Mouse (Mus musculus): Measurements from ENCODE around the gene Pomgnt2. TPM values are rescaled to one million over a fixed set of nuclear protein-coding genes. Genes with fewer than 3 reads are reported as not detected.

Gene Pomgnt2
- polyA plus RNA-seq, 1 experiment from 2014 or later = 14.0 TPM

GRCm38 (mm10) chr9:121983504-121983903, 13.4 kb downstream of the Pomgnt2 start:
- Histone ChIP-seq H3K36me3 (replicated peaks) (peaks cover 16% of the 10 kb centered on the region), H3K4me2 (no peak overlapping the region), H3K4me3 (replicated peaks) (no peak overlapping the region), H3K27me3 (no peaks in the 10 kb centered on the region), H3K4me1 (0 out of 2 replicates have a peak, but pooled peaks cover 4% of the 10 kb centered on the region), H3K9me3 (no peaks in the 10 kb centered on the region), H3K27ac (no peak overlapping the region), H3K9ac (no peak overlapping the region)
- 50% methylated on average over 15 of the region's 15 CpGs for WGBS
- peak; percentile 30; the same call in 1 of the 2 replicates for ATAC-seq (ENCODE audit: low FRiP score)

DNA sequence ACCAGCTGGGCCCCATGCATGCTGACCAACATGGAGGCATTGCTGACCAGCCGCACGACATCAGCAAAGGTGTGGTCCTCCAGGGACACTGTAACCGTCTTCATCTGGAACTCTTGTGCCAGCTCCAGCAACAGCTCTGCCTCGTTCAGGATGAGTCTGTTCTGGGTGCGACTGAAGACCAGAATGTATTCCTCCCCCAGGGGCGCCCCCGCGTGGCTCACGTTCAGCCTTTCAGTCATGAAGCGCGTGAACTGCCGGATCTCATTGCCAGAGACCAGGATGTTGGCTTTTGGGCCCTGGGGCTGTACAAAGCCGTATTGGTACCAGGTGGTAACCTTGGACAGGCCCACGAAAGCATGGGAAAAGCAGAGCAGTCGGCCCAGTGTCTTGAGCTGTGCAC, 14.2 kb downstream of the Pomgnt2 start:
- ATAC-seq (ENCODE audit: low FRiP score) = no peak
- peaks cover 16% of the 10 kb centered on the region for H3K36me3 ChIP-seq (replicated peaks)

GRCm38 (mm10) chr9:121982214-121982613, 14.7 kb downstream of the Pomgnt2 start:
- no peak overlapping the region for H3K4me3 ChIP-seq (replicated peaks)
- H3K4me1 ChIP-seq = 0 out of 2 replicates have a peak, but pooled peaks cover 4% of the 10 kb centered on the region
- H3K9ac ChIP-seq = no peak overlapping the region
- no peak overlapping the region for H3K4me2 ChIP-seq
- no peaks in the 10 kb centered on the region for H3K9me3 ChIP-seq
- no peak for ATAC-seq (ENCODE audit: low FRiP score)
- no peaks in the 10 kb centered on the region for H3K27me3 ChIP-seq
- H3K27ac ChIP-seq = no peak overlapping the region
- WGBS = 97% methylated on average over 22 of the region's 22 CpGs
- H3K36me3 ChIP-seq (replicated peaks) = peaks cover 16% of the 10 kb centered on the region

More for the DNA sequence above, 14.2 kb downstream of the Pomgnt2 start:
- no peaks in the 10 kb centered on the region for H3K9me3 ChIP-seq
- H3K4me1 ChIP-seq = 0 out of 2 replicates have a peak, but pooled peaks cover 4% of the 10 kb centered on the region
- H3K4me3 ChIP-seq (replicated peaks) = no peak overlapping the region
- H3K27me3 ChIP-seq = no peaks in the 10 kb centered on the region
- H3K27ac ChIP-seq = no peak overlapping the region
- 89% methylated on average over 15 of the region's 15 CpGs for WGBS
- no peak overlapping the region for H3K9ac ChIP-seq
- H3K4me2 ChIP-seq = no peak overlapping the region

- Histone ChIP-seq H3K9me3 (no peaks in the 10 kb centered on the region), H3K36me3 (replicated peaks) (peaks cover 16% of the 10 kb centered on the region), H3K4me3 (replicated peaks) (no peak overlapping the region), H3K4me1 (0 out of 2 replicates have a peak, but pooled peaks cover 4% of the 10 kb centered on the region), H3K9ac (no peak overlapping the region), H3K27ac (no peak overlapping the region), H3K4me2 (no peak overlapping the region), H3K27me3 (no peaks in the 10 kb centered on the region)
- no peak for ATAC-seq (ENCODE audit: low FRiP score)
- 86% methylated on average over 10 of the region's 10 CpGs for WGBS
Measured at GRCm38 (mm10) chr9:121981466-121982105, 15.3 kb downstream of the Pomgnt2 start.

DNA sequence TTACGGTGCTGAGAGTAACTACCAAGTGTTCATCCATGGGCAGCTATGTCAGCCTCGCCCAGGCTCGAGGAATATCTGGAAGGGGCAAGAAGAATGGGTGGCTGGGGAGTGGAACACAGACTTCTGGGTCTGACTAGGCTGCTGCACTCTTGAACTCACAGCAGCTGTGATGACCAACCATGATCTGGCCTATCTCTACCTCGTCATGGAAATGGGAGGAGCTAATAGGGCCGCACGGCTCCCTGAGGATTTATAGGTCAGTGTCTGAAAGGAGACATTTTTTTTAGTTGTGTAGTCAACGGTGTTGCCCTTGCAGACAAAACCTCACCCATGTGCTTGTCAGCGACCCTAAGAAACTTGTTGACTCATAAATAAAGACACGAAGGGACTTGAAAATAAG, 15.9 kb downstream of the Pomgnt2 start:
- Histone ChIP-seq H3K27me3 (no peaks in the 10 kb centered on the region), H3K9me3 (no peaks in the 10 kb centered on the region), H3K4me2 (no peak overlapping the region), H3K9ac (no peak overlapping the region), H3K4me3 (replicated peaks) (no peak overlapping the region), H3K4me1 (0 out of 2 replicates have a peak, but pooled peaks cover 4% of the 10 kb centered on the region), H3K27ac (no peak overlapping the region), H3K36me3 (replicated peaks) (peaks cover 16% of the 10 kb centered on the region)
- no peak for ATAC-seq (ENCODE audit: low FRiP score)
- 86% methylated on average over 9 of the region's 9 CpGs for WGBS

GRCm38 (mm10) chr9:121975321-121975720, 21.6 kb downstream of the Pomgnt2 start:
- 87% methylated on average over 2 of the region's 2 CpGs for WGBS

GRCm38 (mm10) chr9:121974141-121974986, 22.5 kb downstream of the Pomgnt2 start:
- Histone ChIP-seq H3K27ac (no peak overlapping the region), H3K4me1 (no peaks in the 10 kb centered on the region), H3K9ac (no peak overlapping the region), H3K4me3 (replicated peaks) (no peak overlapping the region), H3K27me3 (no peaks in the 10 kb centered on the region; the same call in 1 of the 2 replicates), H3K4me2 (no peak overlapping the region), H3K9me3 (no peaks in the 10 kb centered on the region), H3K36me3 (replicated peaks) (no peaks in the 10 kb centered on the region)
- ATAC-seq (ENCODE audit: low FRiP score) = no peak
- WGBS = 85% methylated on average over 12 of the region's 12 CpGs

More at GRCm38 (mm10) chr9:121975321-121975720, 21.6 kb downstream of the Pomgnt2 start:
- Histone ChIP-seq H3K4me2 (no peak overlapping the region), H3K4me3 (replicated peaks) (no peak overlapping the region), H3K4me1 (no peaks in the 10 kb centered on the region), H3K9ac (no peak overlapping the region), H3K27me3 (no peaks in the 10 kb centered on the region; the same call in 1 of the 2 replicates), H3K36me3 (replicated peaks) (no peaks in the 10 kb centered on the region), H3K9me3 (no peaks in the 10 kb centered on the region), H3K27ac (no peak overlapping the region)
- ATAC-seq (ENCODE audit: low FRiP score) = no peak

DNA sequence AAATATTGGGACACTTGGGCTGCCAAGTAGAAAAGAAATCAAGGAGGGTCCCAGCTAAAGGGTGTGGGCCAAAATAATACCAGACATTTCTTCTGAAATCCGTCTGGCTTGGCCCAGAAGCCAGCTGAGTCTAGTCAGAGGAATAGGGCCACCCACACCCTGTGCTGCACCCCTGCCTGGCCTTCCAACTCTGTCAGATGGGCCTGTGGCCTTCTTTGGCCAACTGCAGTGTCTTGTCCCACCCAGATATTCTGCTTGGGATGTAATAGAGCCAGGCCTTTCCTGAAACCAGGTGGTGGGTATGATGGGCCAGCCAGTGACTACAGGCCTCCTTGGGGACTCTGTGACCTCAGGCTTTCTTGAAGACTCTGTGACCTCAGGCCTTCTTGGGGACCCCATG, 23.7 kb downstream of the Pomgnt2 start:
- H3K36me3 ChIP-seq (replicated peaks) = no peaks in the 10 kb centered on the region
- no peaks in the 10 kb centered on the region for H3K9me3 ChIP-seq
- H3K4me3 ChIP-seq (replicated peaks) = no peak overlapping the region
- WGBS = 71% methylated on average over 1 of the region's 1 CpGs
- H3K9ac ChIP-seq = no peak overlapping the region
- no peak for ATAC-seq (ENCODE audit: low FRiP score)
- no peaks in the 10 kb centered on the region for H3K4me1 ChIP-seq
- H3K27ac ChIP-seq = no peak overlapping the region
- H3K4me2 ChIP-seq = no peak overlapping the region
- no peaks in the 10 kb centered on the region; the same call in 1 of the 2 replicates for H3K27me3 ChIP-seq

DNA sequence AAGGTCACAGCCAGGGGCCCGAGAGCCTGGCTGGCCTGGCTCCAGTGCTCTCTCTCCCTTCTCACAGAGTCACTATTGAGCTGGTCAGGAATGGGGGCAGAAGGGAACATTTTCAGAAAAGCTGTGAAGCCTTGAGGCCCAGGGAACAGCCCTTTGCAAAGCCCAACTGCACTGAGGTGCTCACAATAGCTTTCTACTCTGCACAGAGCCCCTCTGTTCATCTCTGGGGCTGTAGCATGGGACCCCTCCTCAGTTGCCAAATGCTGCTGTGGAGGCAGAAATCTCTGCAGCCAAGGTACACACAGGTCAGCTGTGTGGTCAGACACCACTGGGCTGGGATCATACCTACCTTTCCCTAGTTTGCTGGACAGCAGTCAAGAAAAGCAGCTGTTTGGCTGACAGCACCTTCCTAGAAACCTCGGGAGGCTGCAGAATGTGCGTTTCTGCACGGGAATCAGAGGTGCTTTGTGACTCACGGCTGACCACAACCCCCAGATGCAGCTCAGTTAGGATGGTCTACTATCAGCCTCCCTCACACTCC, 27.0 kb downstream of the Pomgnt2 start:
- Histone ChIP-seq H3K4me2 (no peak overlapping the region), H3K27me3 (no peaks in the 10 kb centered on the region; the same call in 1 of the 2 replicates), H3K36me3 (replicated peaks) (no peaks in the 10 kb centered on the region), H3K27ac (no peak overlapping the region), H3K4me3 (replicated peaks) (no peak overlapping the region), H3K4me1 (no peaks in the 10 kb centered on the region), H3K9me3 (no peaks in the 10 kb centered on the region), H3K9ac (no peak overlapping the region)
- no peak for ATAC-seq (ENCODE audit: low FRiP score)
- WGBS = 76% methylated on average over 5 of the region's 5 CpGs

GRCm38 (mm10) chr9:121968258-121968657, 28.7 kb downstream of the Pomgnt2 start:
- no peak overlapping the region for H3K4me2 ChIP-seq
- ATAC-seq (ENCODE audit: low FRiP score) = no peak
- no peaks in the 10 kb centered on the region for H3K9me3 ChIP-seq
- no peak overlapping the region for H3K27ac ChIP-seq
- no peaks in the 10 kb centered on the region; the same call in 1 of the 2 replicates for H3K27me3 ChIP-seq
- H3K9ac ChIP-seq = no peak overlapping the region
- H3K4me3 ChIP-seq (replicated peaks) = no peak overlapping the region
- H3K36me3 ChIP-seq (replicated peaks) = no peaks in the 10 kb centered on the region
- no peaks in the 10 kb centered on the region for H3K4me1 ChIP-seq
- 85% methylated on average over 5 of the region's 5 CpGs for WGBS

DNA sequence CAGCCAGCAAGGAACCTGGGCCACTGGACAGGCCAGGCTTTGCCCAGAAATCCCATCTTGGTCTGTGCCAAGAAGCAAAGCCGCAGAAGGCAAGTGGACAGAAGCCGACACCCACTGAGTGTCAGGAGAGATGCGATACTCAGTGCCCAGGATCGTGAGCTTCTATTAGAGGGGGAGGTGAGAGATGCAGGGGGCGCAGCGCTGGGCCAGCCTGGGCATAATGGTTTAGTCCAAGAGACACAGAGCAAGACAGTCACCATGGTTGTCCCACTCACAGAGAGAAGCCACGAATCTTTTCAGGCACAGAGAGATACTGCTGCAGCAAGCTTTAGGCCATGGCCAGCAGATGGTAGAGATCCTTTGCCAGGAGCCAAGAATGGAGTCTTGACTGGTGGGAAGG, 32.0 kb downstream of the Pomgnt2 start:
- no peak for ATAC-seq (ENCODE audit: low FRiP score)
- Histone ChIP-seq H3K4me3 (replicated peaks) (no peak overlapping the region), H3K9me3 (no peaks in the 10 kb centered on the region), H3K27ac (no peak overlapping the region), H3K9ac (no peak overlapping the region), H3K4me2 (no peak overlapping the region), H3K36me3 (replicated peaks) (no peaks in the 10 kb centered on the region), H3K27me3 (no peaks in the 10 kb centered on the region), H3K4me1 (no peaks in the 10 kb centered on the region)
- WGBS = 92% methylated on average over 7 of the region's 7 CpGs

DNA sequence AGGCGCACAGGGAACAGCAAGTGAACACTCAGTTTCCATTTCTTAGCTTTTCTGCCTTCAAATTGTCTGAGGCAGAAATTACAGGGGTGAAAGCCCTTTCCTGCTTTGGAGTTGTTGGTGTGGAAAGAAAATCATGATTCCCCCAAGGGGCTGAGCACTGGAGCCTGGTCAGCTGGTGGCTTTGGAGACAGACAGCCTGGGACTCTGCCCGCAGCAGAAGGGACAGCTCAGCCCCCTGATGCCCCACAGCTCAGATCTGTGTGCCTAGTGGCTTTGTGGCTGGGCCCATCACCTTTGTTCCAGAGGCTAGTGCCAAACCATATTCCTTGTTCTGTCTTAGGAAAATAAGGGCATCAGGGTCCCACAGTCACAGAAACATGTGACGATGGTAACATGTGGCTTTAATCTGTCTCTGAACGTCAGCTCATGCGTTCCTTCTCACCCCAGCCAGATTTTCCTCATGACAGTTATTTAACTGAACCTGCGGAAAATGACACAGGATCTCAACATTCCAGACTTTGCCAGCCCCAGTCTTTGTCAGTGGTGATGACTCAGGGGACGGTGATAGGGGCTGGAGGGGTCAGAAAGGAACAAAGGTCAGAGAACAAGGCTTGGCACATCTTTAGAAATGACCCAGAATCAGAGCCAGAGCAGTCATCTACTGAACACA, 36.8 kb downstream of the Pomgnt2 start:
- ATAC-seq (ENCODE audit: low FRiP score) = no peak
- 64% methylated on average over 7 of the region's 7 CpGs for WGBS
- no peaks in the 10 kb centered on the region for H3K36me3 ChIP-seq (replicated peaks)
- H3K27ac ChIP-seq = no peak overlapping the region
- no peaks in the 10 kb centered on the region for H3K9me3 ChIP-seq
- H3K27me3 ChIP-seq = no peaks in the 10 kb centered on the region
- H3K9ac ChIP-seq = no peak overlapping the region
- peaks cover 5% of the 10 kb centered on the region; the same call in 1 of the 2 replicates for H3K4me1 ChIP-seq
- no peak overlapping the region for H3K4me3 ChIP-seq (replicated peaks)
- no peak overlapping the region for H3K4me2 ChIP-seq

Data from forebrain, embryonic 12.5 days (tissue).